Mouse (Mus musculus): ENCODE data around the gene Fabp3. TPM values are rescaled to one million over a fixed set of nuclear protein-coding genes. Genes with fewer than 3 reads are reported as not detected.

The Fabp3 gene
- total and polyA plus RNA-seq, 3 experiments = 0.60 TPM; not detected in 2

DNA sequence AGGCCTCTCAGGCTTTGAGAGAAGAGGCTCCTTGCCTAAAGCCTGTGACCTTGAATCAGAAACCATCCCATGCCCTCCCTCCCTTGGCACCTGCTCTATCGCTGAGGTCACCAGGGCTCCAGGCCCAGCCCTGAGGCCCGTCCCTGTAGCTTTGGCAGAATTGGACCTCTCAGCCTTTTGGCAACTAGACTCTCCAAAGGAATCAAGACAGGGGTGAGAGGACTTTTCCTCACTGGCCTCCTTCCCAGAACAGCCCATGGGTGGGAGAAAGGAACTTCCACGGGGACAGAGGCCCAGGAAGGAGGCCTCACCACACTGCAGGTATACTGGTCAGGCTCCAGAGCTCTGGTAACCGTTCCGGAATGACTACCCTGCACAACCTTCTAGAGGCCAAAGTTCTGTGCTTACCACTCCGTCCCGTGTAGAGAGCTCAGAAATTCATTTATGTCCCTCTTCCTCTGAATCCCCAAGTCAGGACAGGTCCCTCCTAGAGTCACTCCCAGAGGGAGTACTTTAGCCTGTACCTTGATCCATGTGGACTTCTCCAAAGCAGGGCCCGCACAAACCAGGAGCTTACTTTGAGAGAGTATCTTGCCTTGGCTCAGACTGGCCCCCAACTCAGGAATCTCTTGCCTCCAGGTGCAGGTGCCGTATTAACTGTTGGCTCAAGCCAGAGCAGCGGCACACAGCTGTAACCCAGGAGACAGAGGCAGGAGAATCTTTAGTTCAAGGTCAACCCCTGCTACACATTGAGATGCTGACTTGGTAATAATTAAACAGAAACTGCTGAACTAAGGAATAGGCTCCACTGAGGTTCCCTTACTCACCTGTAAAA is 1.4 kb upstream of the Fabp3 start:
- H3K36me3 ChIP-seq (ENCODE audit: control insufficient read depth in 1 of 2, insufficient read depth in 2 of 2, low read length in 2 of 2) = peaks cover 0 to 7% of the 10 kb centered on the region in 2 experiments; a peak in 2 of 4 replicates
- H3K4me1 ChIP-seq (ENCODE audit: control insufficient read depth in 1 of 2, insufficient read depth in 2 of 2, low read length in 2 of 2) = peaks cover 2 to 7% of the 10 kb centered on the region in 2 experiments; a peak in 3 of 4 replicates
- H3K27ac ChIP-seq (ENCODE audit: control insufficient read depth, low read depth, low read length) = no peak overlapping the region
- H3K9me3 ChIP-seq (replicated peaks; ENCODE audit: insufficient read depth, low read length) = no peaks in the 10 kb centered on the region
- no peak overlapping the region for H3K4me3 ChIP-seq (ENCODE audit: control insufficient read depth in 1 of 2, insufficient read depth in 1 of 2, low read depth in 2 of 2, low read length in 2 of 2)
- no peak for DNase-seq (ENCODE audit: low read depth, low spot score)
- H3K27me3 ChIP-seq (ENCODE audit: control insufficient read depth in 1 of 2, insufficient read depth in 2 of 2, low read length in 2 of 2) = no peaks in the 10 kb centered on the region
- H3K9ac ChIP-seq (ENCODE audit: control insufficient read depth, low read depth, low read length, poor library complexity, severe bottlenecking) = no peak overlapping the region
- H3K79me2 ChIP-seq (ENCODE audit: control insufficient read depth, insufficient read depth, low read length, poor library complexity) = no peaks in the 10 kb centered on the region
- TF ChIP-seq CTCF (IDR thresholded peaks at IDR 0.05 in 2 of 3, conservative IDR thresholded peaks at IDR 0.05 in 1 of 3; ENCODE audit: control insufficient read depth in 1 of 3, insufficient read depth in 1 of 3, low read depth in 2 of 3, low read length in 3 of 3, poor library complexity in 1 of 3, severe bottlenecking in 1 of 3) = no peak
- TF ChIP-seq USF2 (IDR thresholded peaks at IDR 0.05; ENCODE audit: borderline replicate concordance in 1 of 2, insufficient read depth in 1 of 2, low read depth in 1 of 2, low read length in 2 of 2) = no peak
- no peak for TF ChIP-seq BHLHE40 (IDR thresholded peaks at IDR 0.05; ENCODE audit: borderline replicate concordance, low read depth, low read length)
- TF ChIP-seq GATA1 (IDR thresholded peaks at IDR 0.05; ENCODE audit: low read depth, low read length) = no peak
- no peak for TF ChIP-seq MEF2A (IDR thresholded peaks at IDR 0.05; ENCODE audit: extremely low read depth, insufficient replicate concordance, low read depth, low read length, poor library complexity, severe bottlenecking)
- TF ChIP-seq NRF1 (IDR thresholded peaks at IDR 0.05; ENCODE audit: insufficient read depth, low read depth, low read length, poor library complexity, severe bottlenecking) = no peak
- TF ChIP-seq CHD1 (IDR thresholded peaks at IDR 0.05; ENCODE audit: low read depth, low read length) = no peak
- TF ChIP-seq E2F4 (IDR thresholded peaks at IDR 0.05; ENCODE audit: borderline replicate concordance, low read depth, low read length) = no peak
- no peak for TF ChIP-seq MXI1 (IDR thresholded peaks at IDR 0.05; ENCODE audit: low read depth, low read length)
- no peak for TF ChIP-seq KAT2A (conservative IDR thresholded peaks at IDR 0.05; ENCODE audit: low read depth, low read length)
- TF ChIP-seq ZC3H11A (IDR thresholded peaks at IDR 0.05; ENCODE audit: low read depth, low read length) = no peak
- no peak for TF ChIP-seq TBP (IDR thresholded peaks at IDR 0.05; ENCODE audit: low read depth, low read length)

DNA sequence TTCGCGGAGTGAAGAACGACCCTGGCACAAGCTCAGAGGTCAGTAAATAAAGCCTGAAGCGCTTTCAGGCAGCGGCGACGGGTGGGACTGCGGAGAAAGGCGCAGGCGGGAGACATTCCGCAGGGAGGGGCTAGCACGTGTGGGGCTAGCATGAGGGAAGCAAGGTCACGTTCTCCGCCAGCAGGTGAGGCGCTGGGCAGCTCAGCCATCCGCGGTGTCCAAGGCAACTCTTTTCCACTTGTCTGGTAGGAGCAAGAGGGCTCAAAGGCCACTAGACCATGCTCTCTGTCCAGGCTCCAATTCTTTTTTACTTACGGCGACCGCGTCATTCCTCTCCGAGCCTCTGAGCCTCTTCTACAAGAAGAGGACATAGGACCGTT is 554 bp upstream of the Fabp3 start:
- H3K4me1 ChIP-seq (ENCODE audit: control insufficient read depth in 1 of 2, insufficient read depth in 2 of 2, low read length in 2 of 2) = no peaks in the 10 kb centered on the region
- no peak overlapping the region for H3K4me3 ChIP-seq (ENCODE audit: control insufficient read depth in 1 of 2, insufficient read depth in 1 of 2, low read depth in 2 of 2, low read length in 2 of 2)
- TF ChIP-seq ZC3H11A (IDR thresholded peaks at IDR 0.05; ENCODE audit: low read depth, low read length) (no peak), EP300 (IDR thresholded peaks at IDR 0.05; ENCODE audit: low read depth in 1 of 2, low read length in 2 of 2) (no peak), E2F4 (IDR thresholded peaks at IDR 0.05; ENCODE audit: borderline replicate concordance, low read depth, low read length) (no peak), RCOR1 (IDR thresholded peaks at IDR 0.05; ENCODE audit: low read depth, low read length) (no peak), KAT2A (conservative IDR thresholded peaks at IDR 0.05; ENCODE audit: low read depth, low read length) (no peak), GABPA (IDR thresholded peaks at IDR 0.05; ENCODE audit: low read depth, low read length) (no peak), ETS1 (IDR thresholded peaks at IDR 0.05; ENCODE audit: low read depth, low read length) (no peak)
- peaks cover 0 to under 1% of the 10 kb centered on the region in 2 experiments; a peak in 2 of 4 replicates for H3K36me3 ChIP-seq (ENCODE audit: control insufficient read depth in 1 of 2, insufficient read depth in 2 of 2, low read length in 2 of 2)
- no peak overlapping the region for H3K9ac ChIP-seq (ENCODE audit: control insufficient read depth, low read depth, low read length, poor library complexity, severe bottlenecking)
- H3K79me2 ChIP-seq (ENCODE audit: control insufficient read depth, insufficient read depth, low read length, poor library complexity) = no peaks in the 10 kb centered on the region
- DNase-seq (ENCODE audit: low read depth, low spot score) = no peak
- no peaks in the 10 kb centered on the region for H3K27me3 ChIP-seq (ENCODE audit: control insufficient read depth in 1 of 2, insufficient read depth in 2 of 2, low read length in 2 of 2)
- no peak overlapping the region for H3K27ac ChIP-seq (ENCODE audit: control insufficient read depth, low read depth, low read length)
- no peaks in the 10 kb centered on the region for H3K9me3 ChIP-seq (replicated peaks; ENCODE audit: insufficient read depth, low read length)
